Mouse (Mus musculus) embryonic facial prominence, embryonic 14.5 days (tissue): ENCODE results near the gene Slc35a5. TPM values are rescaled to one million over a fixed set of nuclear protein-coding genes. Genes with fewer than 3 reads are reported as not detected.

Source experiments
- ATAC-seq: fragments of 200-750 bp; cut with Nextera tagmentation; 2 replicates; pipeline ENCODE4 v1.8.0; 2017; ENCODE audit warnings: low read depth, moderate number of reproducible peaks, moderate TSS enrichment
- DNase-seq: peaks from one replicate; pipeline ENCODE4 v3.0.0-alpha.2; 2015; ENCODE audit warnings: low spot score
- H3K27ac ChIP-seq: fragments of 300-500 bp; sonication (generic); replicated peaks from 2 replicates; pipeline ENCODE4 v1.5.1; 2014; ENCODE audit warnings: low read depth, mild to moderate bottlenecking, low read length, moderate library complexity
- H3K27me3 ChIP-seq: fragments of 300-500 bp; sonication (generic); replicated peaks from 2 replicates; pipeline ENCODE4 v1.6.1; 2014; ENCODE audit warnings: low read length; ENCODE audit not compliant: control insufficient read depth, insufficient read depth
- H3K36me3 ChIP-seq: fragments of 300-500 bp; sonication (generic); 2 replicates; pipeline ENCODE4 v1.6.1; 2014; ENCODE audit warnings: low read length, mixed read lengths; ENCODE audit not compliant: control insufficient read depth, insufficient read depth
- H3K4me1 ChIP-seq: fragments of 300-500 bp; sonication (generic); 2 replicates; pipeline ENCODE4 v1.6.1; 2014; ENCODE audit warnings: antibody characterized with exemption, low read length; ENCODE audit not compliant: control insufficient read depth, insufficient read depth
- H3K4me2 ChIP-seq: fragments of 300-500 bp; sonication (generic); 2 replicates; pipeline ENCODE4 v1.6.1; 2014; ENCODE audit warnings: low read depth, mild to moderate bottlenecking, low read length, moderate library complexity, mixed read lengths
- H3K4me3 ChIP-seq: fragments of 300-500 bp; sonication (generic); 2 replicates; pipeline ENCODE4 v1.5.1; 2014; ENCODE audit warnings: low read depth, mild to moderate bottlenecking, low read length
- H3K9ac ChIP-seq: fragments of 300-500 bp; sonication (generic); 2 replicates; pipeline ENCODE4 v1.6.1; 2014; ENCODE audit warnings: low read depth, mild to moderate bottlenecking, low read length, moderate library complexity, mixed read lengths
- H3K9me3 ChIP-seq: fragments of 300-500 bp; sonication (generic); 2 replicates; pipeline ENCODE4 v1.6.1; 2016; ENCODE audit warnings: low read length; ENCODE audit not compliant: control insufficient read depth
- WGBS: fragments of 180-500 bp; shearing (Covaris S2); extraction: QIAGEN DNeasy Blood & Tissue Kit; methylation state at CpG from one replicate; pipeline ENCODE4 v1.1.7; 2014; 5-methylcytosine and 5-hydroxymethylcytosine counted together
- polyA plus RNA-seq: library from polyadenylated mRNA; unstranded; fragments of >200 nt; fragmentation: Nextera tagmentation; extraction: Ambion mirVana; gene quantifications from 2 replicates; pipeline ENCODE4 v1.2.1, GENCODE M21; 2014

Slc35a5 gene
- polyA plus RNA-seq, 1 experiment from 2014 or later: 17.1 TPM

- WGBS: 4% methylated on average over 11 of the region's 11 CpGs
Observed at GRCm38 (mm10) chr16:45159389-45159716, 847 bp upstream of the Slc35a5 start.

GRCm38 (mm10) chr16:45158136-45158521 lies 377 bp downstream of the Slc35a5 start:
- under 1% methylated on average over 20 of the region's 20 CpGs for WGBS
- H3K27ac ChIP-seq: peak overlapping the region; percentile 88

More at GRCm38 (mm10) chr16:45159389-45159716, 847 bp upstream of the Slc35a5 start:
- no peaks in the 10 kb centered on the region for H3K27me3 ChIP-seq
- H3K27ac ChIP-seq: peak overlapping the region; percentile 88; the same call in 1 of the 2 replicates
- H3K4me1 ChIP-seq: peaks cover 14% of the 10 kb centered on the region
- ATAC-seq (no peak), DNase-seq (no peak)
- peak overlapping the region; percentile 86 for H3K9ac ChIP-seq
- peak overlapping the region; percentile 81 for H3K4me3 ChIP-seq
- H3K9me3 ChIP-seq: no peaks in the 10 kb centered on the region
- H3K36me3 ChIP-seq: 0 out of 2 replicates have a peak, but pooled peaks cover 4% of the 10 kb centered on the region
- H3K4me2 ChIP-seq: peak overlapping the region; percentile 67

DNA sequence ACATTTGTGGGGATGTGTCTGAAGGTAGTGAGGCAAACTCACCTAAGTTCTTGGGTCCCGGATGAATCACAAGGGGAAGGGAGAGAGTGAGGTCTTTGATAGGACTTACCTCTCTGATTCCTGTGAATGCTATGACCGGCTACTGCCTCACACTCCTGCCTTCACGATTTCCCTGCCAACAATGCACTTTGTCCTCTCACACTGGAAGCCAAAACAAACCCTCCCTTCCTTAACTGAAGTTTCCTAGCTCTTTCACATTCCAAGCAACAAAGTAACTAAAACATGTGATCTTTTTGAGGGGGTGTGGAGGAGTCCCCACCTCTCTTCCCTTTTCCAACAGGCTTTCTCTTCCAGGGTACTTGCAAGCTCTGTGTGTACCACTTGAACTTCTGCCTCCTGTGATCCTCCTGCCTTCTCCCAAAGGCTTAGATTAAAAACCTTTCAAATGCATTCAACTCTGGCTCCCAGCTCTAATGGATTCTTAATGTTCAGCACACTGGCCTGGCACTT lies 3.7 kb downstream of the Slc35a5 start:
- 88% methylated on average over 3 of the region's 3 CpGs for WGBS
- DNase-seq (no peak), ATAC-seq (no peak)
- Histone ChIP-seq H3K4me1 (peaks cover 6% of the 10 kb centered on the region; the same call in 1 of the 2 replicates), H3K27me3 (no peaks in the 10 kb centered on the region), H3K36me3 (peaks cover 17% of the 10 kb centered on the region), H3K4me2 (no peak overlapping the region), H3K4me3 (no peak overlapping the region), H3K27ac (no peak overlapping the region), H3K9ac (no peak overlapping the region), H3K9me3 (no peaks in the 10 kb centered on the region)

More at GRCm38 (mm10) chr16:45158136-45158521, 377 bp downstream of the Slc35a5 start:
- Histone ChIP-seq H3K9ac (peak overlapping the region; percentile 86), H3K4me3 (peak overlapping the region; percentile 81), H3K4me2 (peak overlapping the region; percentile 73), H3K27me3 (no peaks in the 10 kb centered on the region), H3K36me3 (0 out of 2 replicates have a peak, but pooled peaks cover 1% of the 10 kb centered on the region), H3K9me3 (no peaks in the 10 kb centered on the region), H3K4me1 (peaks cover 14% of the 10 kb centered on the region)
- ATAC-seq (peak; percentile 85), DNase-seq (peak; percentile 91)

GRCm38 (mm10) chr16:45148488-45149082 lies 9.9 kb downstream of the Slc35a5 start:
- 93% methylated on average over 10 of the region's 10 CpGs for WGBS
- Histone ChIP-seq H3K4me3 (no peak overlapping the region), H3K4me1 (no peaks in the 10 kb centered on the region), H3K27me3 (no peaks in the 10 kb centered on the region), H3K9ac (no peak overlapping the region), H3K27ac (no peak overlapping the region), H3K4me2 (no peak overlapping the region), H3K9me3 (no peaks in the 10 kb centered on the region), H3K36me3 (peaks cover 63% of the 10 kb centered on the region)
- DNase-seq (no peak), ATAC-seq (no peak)

- WGBS: 93% methylated on average over 6 of the region's 6 CpGs
Observed at GRCm38 (mm10) chr16:45145119-45145518, 13.4 kb downstream of the Slc35a5 start.

DNA sequence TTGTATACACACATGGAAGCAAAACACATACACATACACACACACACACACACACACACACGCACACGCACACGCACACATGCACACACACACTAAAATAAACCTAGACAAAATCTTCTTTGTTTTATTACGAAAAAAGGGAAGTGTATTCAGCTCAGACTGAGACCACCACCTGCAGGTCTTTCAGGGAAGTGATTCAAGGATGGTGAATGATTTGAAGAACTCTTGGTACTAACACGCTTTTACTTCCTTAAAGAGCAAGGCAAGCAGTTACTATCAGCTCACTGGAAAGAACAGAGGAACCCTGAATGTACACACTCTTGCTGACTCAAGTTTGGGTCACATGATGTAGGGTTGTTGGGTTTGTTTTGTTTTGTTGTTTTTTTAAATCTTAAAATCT lies 15.9 kb downstream of the Slc35a5 start:
- ATAC-seq (no peak), DNase-seq (no peak)
- Histone ChIP-seq H3K4me3 (no peak overlapping the region), H3K9me3 (no peaks in the 10 kb centered on the region), H3K36me3 (peaks cover 71% of the 10 kb centered on the region), H3K4me2 (no peak overlapping the region), H3K9ac (no peak overlapping the region), H3K27ac (no peak overlapping the region), H3K27me3 (no peaks in the 10 kb centered on the region), H3K4me1 (no peaks in the 10 kb centered on the region)
- WGBS: 84% methylated on average over 5 of the region's 5 CpGs

More at GRCm38 (mm10) chr16:45145119-45145518, 13.4 kb downstream of the Slc35a5 start:
- no peak overlapping the region for H3K27ac ChIP-seq
- no peak overlapping the region for H3K4me2 ChIP-seq
- no peaks in the 10 kb centered on the region for H3K4me1 ChIP-seq
- ATAC-seq: no peak
- H3K4me3 ChIP-seq: no peak overlapping the region
- H3K36me3 ChIP-seq: peaks cover 73% of the 10 kb centered on the region
- H3K27me3 ChIP-seq: no peaks in the 10 kb centered on the region
- DNase-seq: no peak
- no peak overlapping the region for H3K9ac ChIP-seq
- no peaks in the 10 kb centered on the region for H3K9me3 ChIP-seq

GRCm38 (mm10) chr16:45141711-45142110 lies 16.8 kb downstream of the Slc35a5 start:
- Histone ChIP-seq H3K9ac (no peak overlapping the region), H3K27me3 (no peaks in the 10 kb centered on the region), H3K27ac (no peak overlapping the region), H3K36me3 (peaks cover 67% of the 10 kb centered on the region), H3K4me1 (no peaks in the 10 kb centered on the region), H3K4me3 (no peak overlapping the region), H3K4me2 (no peak overlapping the region), H3K9me3 (no peaks in the 10 kb centered on the region)
- ATAC-seq (no peak), DNase-seq (no peak)
- 95% methylated on average over 5 of the region's 5 CpGs for WGBS

- H3K27me3 ChIP-seq: no peaks in the 10 kb centered on the region
- ATAC-seq (no peak), DNase-seq (no peak)
- peaks cover 9% of the 10 kb centered on the region; the same call in 1 of the 2 replicates for H3K36me3 ChIP-seq
- H3K4me2 ChIP-seq: no peak overlapping the region
- no peaks in the 10 kb centered on the region for H3K9me3 ChIP-seq
- no peak overlapping the region for H3K9ac ChIP-seq
- no peak overlapping the region for H3K4me3 ChIP-seq
- no peaks in the 10 kb centered on the region for H3K4me1 ChIP-seq
- 83% methylated on average over 2 of the region's 2 CpGs for WGBS
- H3K27ac ChIP-seq: no peak overlapping the region
Observed at GRCm38 (mm10) chr16:45127936-45128710, 30.4 kb downstream of the Slc35a5 start.
